Mouse (Mus musculus) left cerebral cortex, postnatal 14 days (tissue): ENCODE measurements at regions not wholly inside any gene's neighbourhood (a gene's known extent, or its start where the extent isn't known, plus 50 kb on each side); places are given as distances from the start of the nearest gene placed in this dataset.
"Not testable (repeated sequence)": the region's sequence is repeated elsewhere in the genome, so short reads cannot be mapped to it uniquely, and the experiment has no call there.

Experiments used
- DNase-seq, 2 experiments: peaks; one replicate each; pipeline ENCODE4 v3.0.0; 2021 to 2022; ENCODE audit warnings: low spot score in 2 of 2, mixed read lengths in 1 of 2
- intact Hi-C: fragments of 180-260 bp; cut with DNase I; formaldehyde crosslinking; loops from one replicate; pipeline ENCODE4 v1.15.1; 2025

- no peak for DNase-seq
- intact Hi-C loops, result no loop called here
These were observed 225.8 kb upstream of the Klf3 start for GRCm38 (mm10) chr5:64577424-64577823.

GRCm38 (mm10) chr5:64578536-64578935 lies 224.7 kb upstream of the Klf3 start:
- intact Hi-C loops, result no loop called here

GRCm38 (mm10) chr5:64579086-64579485 lies 224.1 kb upstream of the Klf3 start:
- intact Hi-C loops, result no loop called here
- DNase-seq, result no peak

More at GRCm38 (mm10) chr5:64578536-64578935, 224.7 kb upstream of the Klf3 start:
- DNase-seq, result no peak

GRCm38 (mm10) chr5:64579494-64580339 lies 223.5 kb upstream of the Klf3 start:
- intact Hi-C loops, result no loop called here
- no peak for DNase-seq

GRCm38 (mm10) chr5:64580340-64580723 lies 222.9 kb upstream of the Klf3 start:
- intact Hi-C loops, result no loop called here

GRCm38 (mm10) chr5:64580786-64581445 lies 222.3 kb upstream of the Klf3 start:
- DNase-seq, result no peak
- intact Hi-C loops, result no loop called here

More at GRCm38 (mm10) chr5:64580340-64580723, 222.9 kb upstream of the Klf3 start:
- no peak for DNase-seq

GRCm38 (mm10) chr5:64581461-64581860 lies 221.7 kb upstream of the Klf3 start:
- intact Hi-C loops, result no loop called here
- peak in 1 of 2 experiments; percentile 11 for DNase-seq

- DNase-seq, result no peak
- intact Hi-C loops, result no loop called here
These were observed 221.2 kb upstream of the Klf3 start for GRCm38 (mm10) chr5:64582031-64582430.

- intact Hi-C loops, result no loop called here
These were observed 218.9 kb upstream of the Klf3 start for GRCm38 (mm10) chr5:64584308-64584707.

GRCm38 (mm10) chr5:64585076-64585786 lies 218.0 kb upstream of the Klf3 start:
- DNase-seq, result no peak
- intact Hi-C loops, result no loop called here

More at GRCm38 (mm10) chr5:64584308-64584707, 218.9 kb upstream of the Klf3 start:
- DNase-seq, result no peak

- DNase-seq, result no peak
- intact Hi-C loops, result no loop called here
These were observed 216.9 kb upstream of the Klf3 start for GRCm38 (mm10) chr5:64586316-64586715.

- intact Hi-C loops, result no loop called here
- no peak for DNase-seq
These were observed 216.3 kb upstream of the Klf3 start for GRCm38 (mm10) chr5:64586933-64587332.

- DNase-seq, result no peak
- intact Hi-C loops, result no loop called here
These were observed 215.1 kb upstream of the Klf3 start for GRCm38 (mm10) chr5:64587895-64588738.

GRCm38 (mm10) chr5:64588768-64589167 lies 214.4 kb upstream of the Klf3 start:
- intact Hi-C loops, DNase-seq: not testable (repeated sequence)

GRCm38 (mm10) chr5:64590036-64590435 lies 213.2 kb upstream of the Klf3 start:
- DNase-seq, result no peak
- intact Hi-C loops, result no loop called here

- intact Hi-C loops, result no loop called here
- DNase-seq, result no peak
These were observed 212.4 kb upstream of the Klf3 start for GRCm38 (mm10) chr5:64590747-64591146.

- intact Hi-C loops, result no loop called here
- DNase-seq, result no peak
These were observed 211.4 kb upstream of the Klf3 start for GRCm38 (mm10) chr5:64591792-64592191.

GRCm38 (mm10) chr5:64595220-64595619 lies 208.0 kb upstream of the Klf3 start:
- DNase-seq, result no peak
- intact Hi-C loops, result no loop called here

GRCm38 (mm10) chr5:64595751-64596344 lies 207.3 kb upstream of the Klf3 start:
- no peak for DNase-seq
- intact Hi-C loops, result no loop called here
